Mouse (Mus musculus): Measurements from ENCODE around the gene Pim1. TPM values are rescaled to one million over a fixed set of nuclear protein-coding genes. Genes with fewer than 3 reads are reported as not detected.

The Pim1 gene
- polyA plus RNA-seq, 1 experiment from 2014 or later: 20.3 TPM

- ATAC-seq (ENCODE audit: low FRiP score, low read depth): no peak
- Histone ChIP-seq H3K4me3 (no peak overlapping the region), H3K36me3 (no peaks in the 10 kb centered on the region), H3K27ac (no peak overlapping the region), H3K27me3 (replicated peaks) (no peaks in the 10 kb centered on the region), H3K9me3 (no peaks in the 10 kb centered on the region), H3K9ac (no peak overlapping the region), H3K4me1 (no peaks in the 10 kb centered on the region), H3K4me2 (replicated peaks) (no peak overlapping the region)
- WGBS: 86% methylated on average over 2 of the region's 2 CpGs
Measured at GRCm38 (mm10) chr17:29544064-29544463, 53.5 kb downstream of the Pim1 start.

DNA sequence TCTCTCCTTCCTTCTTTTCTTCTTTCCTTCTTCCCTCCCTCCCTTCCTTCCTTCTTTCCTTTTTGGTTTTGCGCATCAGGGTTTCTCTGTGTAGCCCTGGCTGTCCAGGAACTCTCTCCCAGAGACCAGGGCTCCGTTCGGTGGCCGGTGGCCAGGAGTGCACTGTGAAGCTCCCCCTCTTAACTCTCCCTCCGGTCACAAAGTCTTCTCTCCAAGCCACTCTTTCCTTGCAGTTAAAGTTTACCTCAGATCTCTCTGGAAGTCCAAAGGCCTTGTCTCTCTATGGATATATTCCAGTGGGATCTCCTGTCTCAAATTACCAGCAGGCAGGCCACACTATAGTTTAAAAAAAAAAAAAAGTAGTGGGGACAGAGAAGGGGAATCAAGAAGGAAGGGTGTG is 54.7 kb downstream of the Pim1 start:
- no peak overlapping the region for H3K9ac ChIP-seq
- no peak for ATAC-seq (ENCODE audit: low FRiP score, low read depth)
- no peak overlapping the region for H3K4me3 ChIP-seq
- no peak overlapping the region for H3K4me2 ChIP-seq (replicated peaks)
- peaks cover 3% of the 10 kb centered on the region for H3K4me1 ChIP-seq
- WGBS: 92% methylated on average over 5 of the region's 5 CpGs
- no peaks in the 10 kb centered on the region for H3K9me3 ChIP-seq
- no peaks in the 10 kb centered on the region for H3K36me3 ChIP-seq
- H3K27ac ChIP-seq: no peak overlapping the region
- no peaks in the 10 kb centered on the region for H3K27me3 ChIP-seq (replicated peaks)

Other genes with a start within 250 kb of the Pim1 start
- gene Ppil1, start 226.6 kb upstream of the Pim1 start, polyA plus RNA-seq (2016; fragmentation: Nextera tagmentation; extraction: Ambion mirVana): 117 and 125 TPM in 2 replicates
- gene BC004004, start 222.0 kb upstream of the Pim1 start, polyA plus RNA-seq (2016; fragmentation: Nextera tagmentation; extraction: Ambion mirVana): 74.8 and 75.3 TPM in 2 replicates
- 1.2 and 1.3 TPM in 2 replicates for gene Pi16, start 173.1 kb upstream of the Pim1 start, polyA plus RNA-seq (2016; fragmentation: Nextera tagmentation; extraction: Ambion mirVana)
- gene Mtch1, start 142.8 kb upstream of the Pim1 start, polyA plus RNA-seq (2016; fragmentation: Nextera tagmentation; extraction: Ambion mirVana): 468 and 479 TPM in 2 replicates
- 3.7 and 4.2 TPM in 2 replicates for gene Fgd2, start 129.8 kb upstream of the Pim1 start, polyA plus RNA-seq (2016; fragmentation: Nextera tagmentation; extraction: Ambion mirVana)
- not detected in 2 replicates for gene Gm17657, start 58.9 kb downstream of the Pim1 start, polyA plus RNA-seq (2016; fragmentation: Nextera tagmentation; extraction: Ambion mirVana)
- gene Tbc1d22b, start 59.0 kb downstream of the Pim1 start, polyA plus RNA-seq (2016; fragmentation: Nextera tagmentation; extraction: Ambion mirVana): 21.9 and 26.9 TPM in 2 replicates
- gene Tmem217, start 61.6 kb downstream of the Pim1 start, polyA plus RNA-seq (2016; fragmentation: Nextera tagmentation; extraction: Ambion mirVana): 1.2 and 2.5 TPM in 2 replicates
- gene Rnf8, start 124.0 kb downstream of the Pim1 start, polyA plus RNA-seq (2016; fragmentation: Nextera tagmentation; extraction: Ambion mirVana): 97.7 and 103 TPM in 2 replicates
- gene Gm28043, start 124.1 kb downstream of the Pim1 start, polyA plus RNA-seq (2016; fragmentation: Nextera tagmentation; extraction: Ambion mirVana): 3.7 TPM in 2 replicates
- 160 and 161 TPM in 2 replicates for gene Cmtr1, start 169.8 kb downstream of the Pim1 start, polyA plus RNA-seq (2016; fragmentation: Nextera tagmentation; extraction: Ambion mirVana)
- 15.4 and 17.1 TPM in 2 replicates for gene Ccdc167, start 226.3 kb downstream of the Pim1 start, polyA plus RNA-seq (2016; fragmentation: Nextera tagmentation; extraction: Ambion mirVana)